Mouse (Mus musculus): ENCODE measurements around the gene Mfsd2a.

The Mfsd2a gene

GRCm38 (mm10) chr4:122961100-122961567, at the start of gene Mfsd2a:
Gene Mfsd2a (minus strand): TSS chr4:122961188.
- DNase-seq = peak; percentile 63 to 73

- DNase-seq = peak; percentile 47 to 70
Measured at GRCm38 (mm10) chr4:123005054-123005966, 44.3 kb upstream of the Mfsd2a start.

DNA sequence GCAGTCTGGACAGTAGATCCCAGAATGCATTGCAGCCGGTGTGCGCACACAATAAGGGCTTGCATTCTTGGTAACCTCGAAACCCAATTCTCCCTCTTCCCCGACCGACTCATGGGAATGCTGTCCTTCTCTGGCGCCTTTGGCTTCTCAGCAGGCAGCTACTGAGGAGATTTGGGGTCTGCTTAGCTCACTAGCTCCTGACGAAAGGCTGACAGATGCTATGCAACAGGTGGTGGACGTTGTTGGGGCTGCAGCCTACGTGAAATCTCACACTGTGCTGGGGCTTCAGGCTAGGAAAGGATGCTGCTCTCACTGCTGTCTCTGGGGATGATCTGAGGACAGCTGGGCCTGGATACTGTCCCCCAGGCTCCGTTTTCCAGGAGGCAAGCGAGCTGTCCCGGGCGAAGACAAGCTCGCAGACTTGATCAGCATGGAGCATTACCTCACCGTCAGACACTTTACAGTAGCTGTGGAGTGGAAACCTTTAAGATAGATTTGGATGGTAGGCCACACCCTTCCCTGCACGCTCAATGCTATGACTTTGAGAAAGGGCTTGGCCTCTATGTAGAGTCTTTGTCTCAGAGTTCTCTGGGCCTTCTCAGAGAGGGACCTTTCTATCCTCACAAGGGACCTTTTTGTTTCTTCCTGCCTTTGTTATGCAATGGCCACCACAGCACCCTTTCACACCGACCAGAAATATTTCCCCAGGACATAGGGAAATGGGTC, 39.8 kb upstream of the Mfsd2a start:
- DNase-seq = no peak

GRCm38 (mm10) chr4:123000130-123000529, 39.1 kb upstream of the Mfsd2a start:
- no peak for DNase-seq

GRCm38 (mm10) chr4:122999263-122999691, 38.3 kb upstream of the Mfsd2a start:
- DNase-seq = no peak

DNA sequence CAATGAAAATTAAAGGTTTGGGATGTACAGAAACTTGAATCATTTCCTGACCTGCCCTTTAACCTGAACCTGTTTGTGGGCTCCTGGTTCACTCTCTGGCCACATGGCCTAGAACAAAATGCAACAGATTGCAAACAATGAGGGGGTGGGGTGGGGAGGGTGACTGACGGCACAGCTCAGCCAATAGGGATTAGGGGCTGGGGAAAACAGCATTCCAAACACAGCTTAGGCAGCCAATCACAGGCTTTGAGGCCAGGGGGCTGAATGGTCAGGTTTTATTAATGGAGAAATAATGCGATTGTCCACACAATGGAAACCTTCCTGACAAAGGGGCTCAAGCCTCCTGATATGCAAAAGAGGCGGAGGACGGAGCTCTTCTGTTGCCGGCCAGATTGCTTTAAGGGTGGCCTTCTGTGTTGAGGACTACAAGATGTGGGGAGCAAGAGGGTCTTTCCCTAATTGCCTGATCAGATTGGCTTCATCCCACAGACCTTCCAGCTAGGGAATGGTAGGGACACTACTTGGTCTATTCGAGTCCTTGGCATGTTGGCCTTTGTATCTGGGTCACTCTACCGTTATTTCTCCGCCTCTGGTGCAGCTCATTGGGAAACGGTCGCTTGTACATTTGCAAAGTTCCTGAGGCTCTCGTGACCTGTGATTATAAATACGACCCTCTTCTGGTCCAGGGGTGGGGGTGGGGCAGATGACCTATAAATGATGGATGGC, 37.7 kb upstream of the Mfsd2a start:
- peak; percentile 58 to 60 for DNase-seq

- DNase-seq = peak; percentile 56 to 68
Measured at GRCm38 (mm10) chr4:122996618-122997381, 35.8 kb upstream of the Mfsd2a start.

DNA sequence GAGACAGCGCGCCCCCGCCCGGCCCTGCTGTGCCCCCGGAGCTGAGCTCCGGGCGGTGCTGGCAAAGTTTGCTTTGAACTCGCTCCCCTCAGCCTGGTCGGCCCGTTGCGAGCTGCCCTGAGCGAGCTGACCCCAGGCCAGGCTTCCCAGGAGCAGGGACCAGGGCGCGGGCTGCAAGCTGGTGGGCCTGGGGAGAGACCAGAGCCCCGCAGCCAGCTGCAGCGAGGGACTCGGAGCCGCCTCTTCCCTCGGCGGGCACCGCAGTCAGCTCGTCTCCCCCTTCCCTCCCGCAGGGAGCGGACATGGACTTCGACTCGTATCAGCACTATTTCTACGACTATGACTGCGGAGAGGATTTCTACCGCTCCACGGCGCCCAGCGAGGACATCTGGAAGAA, 35.2 kb upstream of the Mfsd2a start:
- peak in 1 of 2 experiments; percentile 71 for DNase-seq

DNA sequence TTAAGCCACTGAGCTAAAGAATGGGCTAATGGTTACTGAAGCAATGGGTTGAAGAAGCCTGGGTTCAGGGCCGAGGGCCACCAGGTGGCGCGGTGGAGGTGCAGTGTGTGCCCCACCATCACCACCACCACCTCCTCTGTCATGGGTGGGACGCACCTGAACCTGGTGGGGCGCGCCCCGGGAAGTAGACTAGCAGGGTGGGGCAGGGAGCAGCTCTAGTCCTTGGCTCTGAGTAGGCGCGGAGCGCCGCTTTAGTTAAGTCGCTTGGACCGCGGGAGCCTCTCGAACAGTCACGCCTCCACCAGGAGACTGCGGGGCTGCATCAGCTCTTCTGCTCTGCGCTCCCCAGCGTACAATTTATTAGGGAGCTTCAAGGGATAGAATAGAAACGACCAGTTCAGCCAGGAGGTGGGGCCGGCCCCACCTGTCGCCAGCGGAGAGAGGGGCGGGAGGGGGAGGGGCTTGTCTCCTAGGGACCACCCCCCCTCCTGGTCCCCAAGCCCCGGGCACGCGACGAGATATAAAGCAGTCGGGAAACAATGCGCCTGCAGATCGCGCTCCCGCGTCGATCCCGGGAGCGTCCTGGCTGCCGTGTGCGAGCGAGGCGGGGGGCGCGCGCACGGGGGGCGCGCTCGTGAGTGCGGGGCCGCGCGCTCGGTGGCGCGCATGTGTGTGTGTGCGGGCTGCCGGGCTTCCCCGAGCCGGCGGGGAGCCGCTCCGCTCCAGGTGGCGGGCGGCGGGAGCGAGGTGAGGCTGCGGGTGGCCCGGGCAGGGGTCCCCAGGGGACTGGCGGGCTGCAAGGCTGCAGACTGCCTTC, 34.6 kb upstream of the Mfsd2a start, which contains the start of gene Mycl:
Gene Mycl (plus strand): TSS at position 249 of the 817 bp plus-strand sequence.
- DNase-seq = peak; percentile 92 to 93

- no peak for DNase-seq
Measured at GRCm38 (mm10) chr4:122992276-122992675, 31.3 kb upstream of the Mfsd2a start.

- DNase-seq = no peak
Measured at GRCm38 (mm10) chr4:122991177-122991576, 30.2 kb upstream of the Mfsd2a start.

GRCm38 (mm10) chr4:122988004-122988403, 27.0 kb upstream of the Mfsd2a start:
- DNase-seq = peak; percentile 25 to 45

DNA sequence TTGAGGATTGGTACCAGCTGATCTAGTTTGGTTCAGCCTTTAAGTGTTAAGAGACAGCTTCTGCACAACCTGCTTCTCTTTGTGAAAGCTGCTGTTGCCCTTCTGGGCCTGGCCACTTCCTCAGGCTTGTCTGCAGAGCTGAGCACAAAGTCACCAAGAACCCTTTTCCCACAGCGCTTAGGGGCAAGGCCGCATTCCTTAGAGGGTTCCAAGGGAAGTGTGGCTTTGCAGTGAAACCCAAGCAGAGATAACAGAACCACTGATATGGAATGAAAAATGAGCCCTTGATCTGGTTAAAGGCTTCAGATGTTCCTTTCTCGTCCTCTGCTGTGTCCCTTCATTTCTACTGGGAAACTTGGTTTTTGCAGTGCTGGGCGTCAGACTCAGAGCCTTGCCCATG, 26.4 kb upstream of the Mfsd2a start:
- no peak for DNase-seq

- peak; percentile 47 to 71 for DNase-seq
Measured at GRCm38 (mm10) chr4:122985110-122985509, 24.1 kb upstream of the Mfsd2a start.

- DNase-seq = no peak
Measured at GRCm38 (mm10) chr4:122983486-122984261, 22.7 kb upstream of the Mfsd2a start.

- DNase-seq = no peak
Measured at GRCm38 (mm10) chr4:122982537-122982936, 21.5 kb upstream of the Mfsd2a start.

DNA sequence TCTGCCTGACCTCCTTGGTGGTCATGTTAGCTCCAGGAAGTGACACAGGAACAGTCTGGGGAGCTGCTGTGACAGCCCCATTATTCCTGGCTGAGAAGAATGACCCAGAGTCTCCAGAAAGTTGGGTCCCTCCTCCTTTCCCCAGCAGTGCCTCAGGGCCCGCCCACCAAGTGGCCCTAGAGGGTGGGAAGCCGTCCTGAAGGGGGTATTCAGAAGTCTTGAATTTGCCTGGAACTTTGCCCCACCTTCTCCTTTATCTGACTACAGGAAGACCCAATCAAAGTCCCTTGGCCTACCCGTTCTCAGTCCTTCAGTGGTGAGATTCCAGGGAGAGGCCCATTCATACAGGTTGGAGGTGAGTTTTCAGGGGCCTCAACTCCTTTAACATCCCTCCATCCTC, 20.9 kb upstream of the Mfsd2a start:
- DNase-seq = no peak

DNA sequence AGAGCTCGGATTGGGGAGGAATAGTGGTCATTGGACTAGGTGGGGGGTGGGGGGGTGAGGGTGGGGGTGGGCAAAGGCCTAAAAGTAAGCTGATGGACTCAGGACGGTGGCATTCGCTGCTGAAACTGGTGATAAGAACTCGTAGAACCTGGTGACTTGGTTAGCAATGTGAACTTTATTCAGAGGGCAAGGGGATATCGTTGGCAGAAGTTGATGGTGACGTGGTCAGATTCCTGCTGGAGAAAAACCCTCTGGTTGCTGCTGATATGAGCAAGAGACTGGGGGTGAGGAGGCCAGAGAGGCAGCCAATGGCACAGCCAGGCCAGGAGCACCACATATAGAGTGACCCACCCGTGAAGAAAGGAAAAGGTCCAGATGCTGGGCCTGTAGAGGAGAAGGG, 20.2 kb upstream of the Mfsd2a start:
- DNase-seq = no peak

- DNase-seq = no peak
Measured at GRCm38 (mm10) chr4:122980684-122981083, 19.7 kb upstream of the Mfsd2a start.

DNA sequence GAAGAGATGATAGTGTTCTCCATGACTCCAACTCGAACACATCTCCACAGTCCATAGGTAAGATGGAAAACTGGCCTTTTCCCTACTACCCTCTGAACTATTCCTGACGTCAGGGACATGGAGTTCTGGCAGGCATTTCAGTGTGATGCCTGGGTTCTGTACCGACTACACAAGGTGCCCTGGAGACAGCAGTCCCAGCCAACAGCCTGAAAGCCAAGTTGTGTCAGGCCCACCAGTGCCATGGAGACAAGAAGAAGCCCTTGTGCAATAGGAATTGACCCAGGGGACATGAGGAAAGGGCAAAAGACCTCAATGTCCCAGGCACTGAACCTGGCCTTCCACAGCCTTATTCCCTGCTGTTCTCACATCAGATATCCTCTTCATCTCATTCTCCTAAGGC, 18.8 kb upstream of the Mfsd2a start:
- DNase-seq = no peak
